In genomic region chr14:43835366-43835765, GRCm38 (mm10) we compare ENCODE assay signal across 17 mouse cellular contexts. TPM values are rescaled to one million over a fixed set of nuclear protein-coding genes. Genes with fewer than 3 reads are reported as not detected.
ATAC-seq lines count a peak whose summit lies in the region.
"Had no signal": no experiment of that assay in that cellular context is flagged by ENCODE, and none has a peak within 500 bp of the region (broad histone marks: within the 10 kb centered on the region; RNA-seq: fewer than 3 reads in every experiment).

No protein-coding gene starts in this region.

- peak; percentile 48; the same call in 1 of the 2 replicates for ATAC-seq in common myeloid progenitor, adult 5-6 weeks (replicated peaks; ENCODE audit: low read depth, poor library complexity, severe bottlenecking)
- peak; percentile 55 for ATAC-seq in granulocyte monocyte progenitor cell, adult 5-6 weeks (replicated peaks; ENCODE audit: poor library complexity, severe bottlenecking)
- ATAC-seq in megakaryocyte, adult 5-6 weeks (ENCODE audit: poor library complexity, severe bottlenecking) = peak; percentile 78
- peak; percentile 44; the same call in 1 of the 2 replicates for ATAC-seq in megakaryocyte progenitor cell, adult 5-6 weeks (replicated peaks; ENCODE audit: poor library complexity)
- ATAC-seq in monocyte, adult 5-6 weeks (replicated peaks; ENCODE audit: insufficient number of reproducible peaks, low FRiP score, low TSS enrichment, poor library complexity, severe bottlenecking) = 0 out of 2 replicates have a peak, but pooled peaks have one; percentile 36

RNA-seq across cellular contexts. Expression of gene Ear1, which starts 40.0 kb away (rescaled TPM):
- total RNA-seq in common myeloid progenitor, adult 5-6 weeks (2017) = 0.18 TPM in 1 of 2 replicates, not detected in the other
- not detected in 2 replicates for total RNA-seq in granulocyte monocyte progenitor cell, adult 5-6 weeks (2014; fragmentation: Nextera tagmentation)
- 3.2 and 4.2 TPM in 2 replicates for total RNA-seq in granulocyte monocyte progenitor cell, adult 5-6 weeks (2017)
- total RNA-seq in megakaryocyte, adult 5-6 weeks (2015) = 214 and 289 TPM in 2 replicates
- total RNA-seq in megakaryocyte, adult 5-6 weeks (2017) = 277 and 344 TPM in 2 replicates
- 13.2 and 15.2 TPM in 2 replicates for total RNA-seq in megakaryocyte progenitor cell, adult 5-6 weeks (2015)
- 10.0 and 21.5 TPM in 2 replicates for total RNA-seq in megakaryocyte progenitor cell, adult 5-6 weeks (2017)
- total RNA-seq in monocyte, adult 5-6 weeks (2017) = 4.8 to 10.8 TPM in 2 of 3 replicates, not detected in the other
- total RNA-seq: adrenal gland, adult 18-20 months; adrenal gland, adult 8-10 months; adrenal gland, postnatal 25 days; adrenal gland, postnatal 36 days; CH12.LX; ES-E14; MEL had no signal

RNA-seq across cellular contexts. Expression of gene Gm8180, which starts 50.8 kb away (rescaled TPM):
- total RNA-seq in common myeloid progenitor, adult 5-6 weeks (2017) = not detected in 2 replicates
- not detected in 2 replicates for total RNA-seq in granulocyte monocyte progenitor cell, adult 5-6 weeks (2014; fragmentation: Nextera tagmentation)
- not detected in 2 replicates for total RNA-seq in granulocyte monocyte progenitor cell, adult 5-6 weeks (2017)
- total RNA-seq in megakaryocyte, adult 5-6 weeks (2015) = not detected in 2 replicates
- total RNA-seq in megakaryocyte, adult 5-6 weeks (2017) = not detected in 2 replicates
- not detected in 2 replicates for total RNA-seq in megakaryocyte progenitor cell, adult 5-6 weeks (2015)
- total RNA-seq in megakaryocyte progenitor cell, adult 5-6 weeks (2017) = not detected in 2 replicates
- total RNA-seq in monocyte, adult 5-6 weeks (2017) = not detected in 3 replicates
- total RNA-seq: adrenal gland, adult 18-20 months; adrenal gland, adult 2 months; adrenal gland, adult 8-10 months; adrenal gland, postnatal 10 days; adrenal gland, postnatal 14 days; adrenal gland, postnatal 25 days; adrenal gland, postnatal 36 days; adrenal gland, postnatal 4 days; CH12.LX; ES-E14; G1E; MEL had no signal

Comparison
In these comparisons a context has a peak if more than half of its experiments do, and no peak if none do; other contexts are left out.
1. Peak in every context shown above with its lines: ATAC-seq.
2. RNA of gene Ear1, which starts 40.0 kb away (total RNA-seq): 214 to 344 TPM in megakaryocyte, adult 5-6 weeks; 10.0 to 21.5 TPM in megakaryocyte progenitor cell, adult 5-6 weeks, 4.8 to 10.8 TPM in monocyte, adult 5-6 weeks, 3.2 to 4.2 TPM in granulocyte monocyte progenitor cell, adult 5-6 weeks and 0.18 TPM in common myeloid progenitor, adult 5-6 weeks; every median in the first group is over 4 times any median in the second.